Mouse (Mus musculus) erythroblast, embryonic 14.5 days (primary cell): Measurements from ENCODE around the gene Rcor1.

Experiments used
- GATA1 ChIP-seq: IDR thresholded peaks from 2 replicates; pipeline ENCODE4 v1.6.1; 2012; ENCODE audit warnings: low read length, inconsistent platforms, mixed read lengths
- TAL1 ChIP-seq: IDR thresholded peaks from 3 replicates; pipeline ENCODE4 v1.6.1; 2012; ENCODE audit warnings: low read length, inconsistent platforms, mixed read lengths

- TF ChIP-seq GATA1 = no peak
- no peak for TF ChIP-seq TAL1
Observed at GRCm38 (mm10) chr12:111154641-111155040, 115.5 kb downstream of the Rcor1 start.
